Mouse (Mus musculus) embryonic facial prominence, embryonic 14.5 days (tissue): ENCODE data around the gene Dok3. TPM values are rescaled to one million over a fixed set of nuclear protein-coding genes. Genes with fewer than 3 reads are reported as not detected.

Source experiments
- ATAC-seq: fragments of 200-750 bp; cut with Nextera tagmentation; 2 replicates; pipeline ENCODE4 v1.8.0; 2017; ENCODE audit warnings: low read depth, moderate number of reproducible peaks, moderate TSS enrichment
- DNase-seq: peaks from one replicate; pipeline ENCODE4 v3.0.0-alpha.2; 2015; ENCODE audit warnings: low spot score
- H3K27ac ChIP-seq: fragments of 300-500 bp; sonication (generic); replicated peaks from 2 replicates; pipeline ENCODE4 v1.5.1; 2014; ENCODE audit warnings: low read depth, mild to moderate bottlenecking, low read length, moderate library complexity
- H3K27me3 ChIP-seq: fragments of 300-500 bp; sonication (generic); replicated peaks from 2 replicates; pipeline ENCODE4 v1.6.1; 2014; ENCODE audit warnings: low read length; ENCODE audit not compliant: control insufficient read depth, insufficient read depth
- H3K36me3 ChIP-seq: fragments of 300-500 bp; sonication (generic); 2 replicates; pipeline ENCODE4 v1.6.1; 2014; ENCODE audit warnings: low read length, mixed read lengths; ENCODE audit not compliant: control insufficient read depth, insufficient read depth
- H3K4me1 ChIP-seq: fragments of 300-500 bp; sonication (generic); 2 replicates; pipeline ENCODE4 v1.6.1; 2014; ENCODE audit warnings: antibody characterized with exemption, low read length; ENCODE audit not compliant: control insufficient read depth, insufficient read depth
- H3K4me2 ChIP-seq: fragments of 300-500 bp; sonication (generic); 2 replicates; pipeline ENCODE4 v1.6.1; 2014; ENCODE audit warnings: low read depth, mild to moderate bottlenecking, low read length, moderate library complexity, mixed read lengths
- H3K4me3 ChIP-seq: fragments of 300-500 bp; sonication (generic); 2 replicates; pipeline ENCODE4 v1.5.1; 2014; ENCODE audit warnings: low read depth, mild to moderate bottlenecking, low read length
- H3K9ac ChIP-seq: fragments of 300-500 bp; sonication (generic); 2 replicates; pipeline ENCODE4 v1.6.1; 2014; ENCODE audit warnings: low read depth, mild to moderate bottlenecking, low read length, moderate library complexity, mixed read lengths
- H3K9me3 ChIP-seq: fragments of 300-500 bp; sonication (generic); 2 replicates; pipeline ENCODE4 v1.6.1; 2016; ENCODE audit warnings: low read length; ENCODE audit not compliant: control insufficient read depth
- WGBS: fragments of 180-500 bp; shearing (Covaris S2); extraction: QIAGEN DNeasy Blood & Tissue Kit; methylation state at CpG from one replicate; pipeline ENCODE4 v1.1.7; 2014; 5-methylcytosine and 5-hydroxymethylcytosine counted together
- polyA plus RNA-seq: library from polyadenylated mRNA; unstranded; fragments of >200 nt; fragmentation: Nextera tagmentation; extraction: Ambion mirVana; gene quantifications from 2 replicates; pipeline ENCODE4 v1.2.1, GENCODE M21; 2014

Dok3 gene
- polyA plus RNA-seq, 1 experiment from 2014 or later, result 3.8 TPM

DNA sequence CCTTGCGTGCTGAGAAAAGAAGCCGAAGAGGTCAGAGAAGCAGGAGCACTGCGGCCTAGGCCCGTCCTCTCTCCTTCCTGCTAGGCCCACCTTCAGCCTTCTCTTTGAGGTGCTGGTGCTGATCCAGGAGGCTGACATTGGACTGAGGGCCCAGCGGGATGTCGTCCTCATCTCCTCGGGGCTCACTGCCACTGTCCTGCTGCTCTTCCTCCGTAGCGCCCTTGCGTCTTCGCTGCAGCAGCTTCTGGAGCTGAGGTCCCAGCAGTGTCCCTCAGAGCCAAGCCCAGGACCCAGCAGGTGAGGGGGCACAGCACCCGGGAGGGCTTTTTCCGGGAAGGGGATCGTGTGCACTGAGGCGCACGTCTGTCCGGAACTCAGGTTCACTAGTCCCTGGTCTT is 6.7 kb upstream of the Dok3 start:
- no peaks in the 10 kb centered on the region for H3K9me3 ChIP-seq
- 22% methylated on average over 12 of the region's 17 CpGs for WGBS
- peaks cover 9% of the 10 kb centered on the region for H3K4me1 ChIP-seq
- H3K4me3 ChIP-seq, result peak overlapping the region; percentile 82
- H3K36me3 ChIP-seq, result peaks cover 63% of the 10 kb centered on the region
- H3K27me3 ChIP-seq, result no peaks in the 10 kb centered on the region
- peak overlapping the region; percentile 93 for H3K4me2 ChIP-seq
- ATAC-seq, result no peak; the same call in 1 of the 2 replicates
- no peak for DNase-seq
- no peak overlapping the region for H3K27ac ChIP-seq
- peak overlapping the region; percentile 78 for H3K9ac ChIP-seq

DNA sequence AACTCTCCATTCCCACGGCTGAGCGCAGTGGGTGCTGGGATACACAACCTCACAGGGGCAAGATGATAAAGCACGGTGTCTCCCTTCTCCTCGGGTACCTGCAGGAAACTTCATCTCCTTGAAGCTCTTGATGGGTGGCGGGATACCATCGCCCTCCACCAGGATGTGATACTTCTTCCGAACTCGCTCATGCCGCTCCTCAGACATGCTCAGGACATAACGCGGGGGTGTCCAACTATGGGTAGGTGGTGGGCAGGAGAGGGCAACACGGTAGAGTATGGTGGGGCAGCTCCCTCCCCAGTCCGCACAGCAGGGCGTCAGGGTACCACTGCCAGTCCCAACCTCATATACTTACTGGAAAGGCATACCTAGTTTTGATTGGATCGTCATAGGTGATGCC is 6.1 kb upstream of the Dok3 start:
- WGBS, result 92% methylated on average over 15 of the region's 15 CpGs
- Histone ChIP-seq H3K4me2 (peak overlapping the region; percentile 93), H3K9me3 (no peaks in the 10 kb centered on the region), H3K4me1 (peaks cover 9% of the 10 kb centered on the region), H3K27ac (no peak overlapping the region), H3K27me3 (no peaks in the 10 kb centered on the region), H3K9ac (peak overlapping the region; percentile 78; the same call in 1 of the 2 replicates), H3K36me3 (peaks cover 64% of the 10 kb centered on the region), H3K4me3 (peak overlapping the region; percentile 82)
- DNase-seq (no peak), ATAC-seq (no peak)

DNA sequence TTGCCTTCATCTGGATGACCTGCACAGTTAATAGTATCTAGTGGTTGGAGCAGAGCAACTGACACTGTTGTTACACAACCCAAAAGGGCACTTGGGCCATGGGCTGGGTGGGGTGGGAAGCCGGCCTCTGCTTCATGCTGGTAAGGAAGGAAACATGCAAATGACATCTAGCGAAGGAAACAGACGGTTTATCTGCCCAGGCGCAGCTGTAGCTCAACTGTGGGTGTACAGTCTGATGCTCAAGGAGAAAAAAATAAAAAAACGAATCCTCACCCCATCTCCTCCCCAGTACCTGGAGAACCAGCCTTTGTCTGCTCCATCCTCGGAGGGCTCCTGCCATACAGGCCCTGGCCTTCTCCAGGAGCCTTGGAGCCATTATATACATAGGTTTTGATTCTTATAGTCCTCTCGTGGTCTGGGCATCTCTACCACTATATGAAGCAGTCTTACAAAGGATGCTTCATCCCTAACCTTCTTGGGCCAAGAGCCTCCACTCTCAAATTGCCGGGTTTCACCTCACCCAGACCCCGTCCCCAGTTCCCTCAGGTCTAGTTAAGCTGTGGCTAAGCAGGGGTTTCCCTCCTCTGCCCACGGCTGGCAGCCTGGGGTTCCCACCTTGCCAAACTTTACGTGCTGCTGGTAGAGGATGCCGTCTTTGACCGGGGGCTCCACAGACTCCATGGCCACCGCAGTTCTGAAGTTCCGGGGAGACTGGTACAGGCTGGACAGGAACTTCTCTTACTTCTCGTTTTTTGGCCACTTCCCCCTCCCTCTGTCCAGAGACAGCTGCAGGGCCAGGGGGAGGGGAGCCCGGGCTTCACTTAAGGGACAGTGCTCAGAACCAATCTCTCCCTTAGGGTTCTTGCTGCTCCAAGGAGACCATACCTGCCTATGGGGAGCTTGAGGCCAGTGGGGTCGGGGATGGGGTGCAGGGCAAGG is 993 bp downstream of the Dok3 start:
- DNase-seq (no peak), ATAC-seq (no peak)
- Histone ChIP-seq H3K4me3 (no peak overlapping the region), H3K4me2 (no peak overlapping the region), H3K4me1 (no peaks in the 10 kb centered on the region), H3K9me3 (no peaks in the 10 kb centered on the region), H3K9ac (no peak overlapping the region), H3K27me3 (no peaks in the 10 kb centered on the region), H3K27ac (no peak overlapping the region), H3K36me3 (peaks cover 37% of the 10 kb centered on the region)
- 78% methylated on average over 18 of the region's 18 CpGs for WGBS

DNA sequence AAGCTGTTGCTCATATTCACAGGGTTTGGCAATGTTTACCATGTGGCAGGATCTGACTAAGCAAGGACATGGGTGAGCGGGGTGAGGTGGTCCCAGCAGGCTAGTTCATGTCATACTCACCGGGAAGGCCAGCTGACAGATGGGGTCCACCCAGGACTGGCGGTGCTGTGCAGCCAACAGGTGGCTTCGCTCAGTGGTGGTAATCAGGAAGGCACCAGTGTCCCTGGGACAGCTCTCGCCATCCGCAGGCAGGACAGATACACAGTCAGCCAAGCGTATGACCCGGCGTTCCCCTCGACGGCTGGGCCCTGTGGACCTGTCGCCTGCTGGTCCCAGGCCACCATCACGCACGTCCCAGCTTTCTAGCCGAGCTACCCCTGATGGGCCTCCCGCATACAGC is 1.9 kb downstream of the Dok3 start:
- Histone ChIP-seq H3K9ac (no peak overlapping the region), H3K4me3 (no peak overlapping the region), H3K4me1 (no peaks in the 10 kb centered on the region), H3K36me3 (peaks cover 28% of the 10 kb centered on the region), H3K9me3 (no peaks in the 10 kb centered on the region), H3K27me3 (no peaks in the 10 kb centered on the region), H3K4me2 (no peak overlapping the region), H3K27ac (no peak overlapping the region)
- ATAC-seq (no peak), DNase-seq (no peak)
- WGBS, result 88% methylated on average over 16 of the region's 16 CpGs

DNA sequence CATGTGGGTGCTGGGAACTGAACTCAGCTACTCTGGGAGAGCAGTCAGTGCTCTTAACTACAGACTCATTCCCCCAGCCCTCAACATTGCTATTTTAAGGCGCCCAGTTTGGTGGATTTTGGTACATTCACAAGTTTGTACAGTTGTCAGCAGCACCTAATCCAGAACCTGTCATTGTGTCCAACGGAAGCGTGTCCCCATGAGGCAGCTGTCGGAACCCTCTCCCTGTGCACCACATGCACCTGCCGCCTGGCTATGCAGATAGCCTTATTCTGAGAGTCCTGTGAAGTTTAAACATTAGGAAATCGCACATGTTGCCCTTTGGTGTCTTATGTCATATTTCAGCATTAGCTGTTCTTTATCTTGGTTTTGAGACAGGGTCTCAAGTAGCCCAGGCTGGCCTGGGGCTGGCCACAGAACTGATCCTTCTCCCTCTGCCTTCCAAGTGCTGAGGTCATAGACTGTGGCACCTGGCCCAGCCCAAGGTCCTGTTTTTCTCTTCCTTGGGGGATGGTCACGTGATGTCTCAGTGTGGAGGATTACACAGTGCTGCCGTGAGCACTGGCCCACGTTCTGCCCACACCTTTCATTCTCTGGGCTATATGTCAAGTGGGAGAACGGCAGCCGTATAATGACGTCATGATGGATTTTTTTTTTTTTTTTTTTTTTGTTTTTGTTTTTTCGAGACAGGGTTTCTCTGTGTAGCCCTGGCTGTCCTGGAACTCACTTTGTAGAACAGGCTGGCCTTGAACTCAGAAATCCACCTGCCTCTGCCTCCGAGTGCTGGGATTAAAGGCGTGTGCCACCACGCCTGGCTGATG is 3.2 kb downstream of the Dok3 start:
- H3K27ac ChIP-seq, result no peak overlapping the region
- H3K4me2 ChIP-seq, result no peak overlapping the region
- H3K9ac ChIP-seq, result no peak overlapping the region
- H3K4me3 ChIP-seq, result no peak overlapping the region
- DNase-seq (no peak), ATAC-seq (no peak)
- H3K27me3 ChIP-seq, result no peaks in the 10 kb centered on the region
- H3K4me1 ChIP-seq, result no peaks in the 10 kb centered on the region
- 78% methylated on average over 16 of the region's 16 CpGs for WGBS
- H3K36me3 ChIP-seq, result peaks cover 16% of the 10 kb centered on the region
- no peaks in the 10 kb centered on the region for H3K9me3 ChIP-seq

DNA sequence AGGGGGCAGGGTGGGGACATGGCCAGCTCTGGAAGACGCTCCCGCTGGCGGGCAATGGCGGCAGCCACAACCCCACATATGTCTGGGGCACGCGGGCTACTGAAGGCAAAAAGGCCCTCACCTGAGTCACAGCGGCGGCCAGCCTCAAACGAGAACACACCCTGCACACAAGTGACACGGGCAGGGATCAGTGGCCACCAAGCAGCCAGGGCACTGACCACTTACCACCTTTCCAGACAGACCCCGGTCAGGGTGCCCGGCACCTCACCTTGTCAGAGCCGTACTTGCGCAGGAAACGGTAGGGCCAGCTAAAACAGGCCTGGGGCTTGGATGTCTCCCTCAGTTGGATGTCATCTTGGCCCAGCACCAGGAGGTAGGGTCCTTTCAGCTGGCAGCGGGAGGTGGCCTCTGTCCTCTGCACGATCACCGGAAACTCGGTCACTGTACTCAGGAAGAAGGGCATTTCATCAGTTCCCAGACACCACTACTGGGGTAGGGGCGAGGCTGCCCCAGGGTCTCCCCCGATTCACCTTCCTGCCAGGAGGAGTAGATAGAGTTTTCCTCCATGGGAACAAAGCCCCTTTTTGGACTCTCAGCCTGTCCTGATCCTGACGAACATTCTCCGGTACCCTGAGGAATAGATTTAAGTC is 5.0 kb downstream of the Dok3 start:
- WGBS, result 88% methylated on average over 21 of the region's 23 CpGs
- Histone ChIP-seq H3K4me1 (no peaks in the 10 kb centered on the region), H3K27ac (no peak overlapping the region), H3K4me2 (no peak overlapping the region), H3K27me3 (no peaks in the 10 kb centered on the region), H3K9me3 (no peaks in the 10 kb centered on the region), H3K9ac (no peak overlapping the region), H3K4me3 (no peak overlapping the region), H3K36me3 (no peaks in the 10 kb centered on the region)
- ATAC-seq (no peak), DNase-seq (no peak)

DNA sequence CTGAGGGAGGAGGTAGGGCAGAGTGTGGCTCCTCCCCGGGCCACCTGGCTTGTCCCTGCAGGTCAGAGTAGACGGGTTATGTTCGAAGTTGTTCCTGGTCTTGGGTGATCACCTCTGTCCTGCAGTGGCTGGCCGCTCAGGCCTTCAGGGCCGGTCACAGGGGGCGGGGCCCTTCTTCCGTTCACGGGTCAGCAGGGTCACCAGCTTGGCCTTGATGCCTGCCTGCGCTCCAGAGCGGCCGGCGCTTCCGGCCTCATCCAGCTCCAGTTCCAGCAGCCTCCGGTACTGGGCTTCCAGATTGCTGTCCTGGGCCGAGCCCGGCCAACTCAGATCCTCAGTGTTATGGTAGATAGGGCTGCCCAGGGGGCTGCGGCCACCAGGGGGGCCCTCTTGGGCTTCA is 5.8 kb downstream of the Dok3 start:
- H3K4me3 ChIP-seq, result no peak overlapping the region
- no peak overlapping the region for H3K4me2 ChIP-seq
- ATAC-seq (no peak), DNase-seq (no peak)
- no peaks in the 10 kb centered on the region for H3K36me3 ChIP-seq
- 30% methylated on average over 13 of the region's 17 CpGs for WGBS
- no peaks in the 10 kb centered on the region for H3K4me1 ChIP-seq
- H3K27me3 ChIP-seq, result no peaks in the 10 kb centered on the region
- H3K9me3 ChIP-seq, result no peaks in the 10 kb centered on the region
- no peak overlapping the region for H3K9ac ChIP-seq
- H3K27ac ChIP-seq, result no peak overlapping the region

DNA sequence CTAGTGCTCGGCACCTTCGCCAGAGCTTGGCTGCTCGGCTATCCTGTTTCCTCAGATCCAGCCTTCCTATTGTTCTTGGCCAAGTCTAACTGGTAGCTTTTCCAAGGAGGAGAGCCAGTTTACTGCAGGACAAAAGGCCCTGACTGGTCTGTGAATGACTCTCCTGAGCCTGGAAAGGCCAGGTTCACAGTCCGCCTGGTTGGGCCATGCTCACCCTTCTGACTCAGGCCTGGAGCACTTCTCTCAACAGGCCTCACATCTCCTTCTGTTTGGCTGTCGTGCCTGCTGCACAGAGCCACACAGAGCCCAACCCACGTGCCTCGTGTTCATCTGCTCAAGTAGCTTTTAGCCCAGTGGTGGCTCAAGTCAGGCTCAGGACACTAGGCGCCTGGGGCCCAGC is 6.4 kb downstream of the Dok3 start:
- Histone ChIP-seq H3K27ac (no peak overlapping the region), H3K4me3 (no peak overlapping the region), H3K36me3 (no peaks in the 10 kb centered on the region), H3K27me3 (no peaks in the 10 kb centered on the region), H3K4me1 (no peaks in the 10 kb centered on the region), H3K9ac (no peak overlapping the region), H3K9me3 (no peaks in the 10 kb centered on the region), H3K4me2 (no peak overlapping the region)
- ATAC-seq, result 0 out of 2 replicates have a peak, but pooled peaks have one; percentile 27
- DNase-seq, result no peak
- WGBS, result 61% methylated on average over 8 of the region's 8 CpGs
